Mouse (Mus musculus) lung, postnatal 0 days (tissue): ENCODE measurements around the gene Dnlz.

Experiments used
- CTCF ChIP-seq: IDR thresholded peaks from 2 replicates; pipeline ENCODE4 v1.5.1; 2016; ENCODE audit warnings: antibody characterized with exemption, mild to moderate bottlenecking
- EP300 ChIP-seq: IDR thresholded peaks from 2 replicates; pipeline ENCODE4 v1.6.1; 2016; ENCODE audit warnings: antibody characterized with exemption, mild to moderate bottlenecking, control low read depth

DNA sequence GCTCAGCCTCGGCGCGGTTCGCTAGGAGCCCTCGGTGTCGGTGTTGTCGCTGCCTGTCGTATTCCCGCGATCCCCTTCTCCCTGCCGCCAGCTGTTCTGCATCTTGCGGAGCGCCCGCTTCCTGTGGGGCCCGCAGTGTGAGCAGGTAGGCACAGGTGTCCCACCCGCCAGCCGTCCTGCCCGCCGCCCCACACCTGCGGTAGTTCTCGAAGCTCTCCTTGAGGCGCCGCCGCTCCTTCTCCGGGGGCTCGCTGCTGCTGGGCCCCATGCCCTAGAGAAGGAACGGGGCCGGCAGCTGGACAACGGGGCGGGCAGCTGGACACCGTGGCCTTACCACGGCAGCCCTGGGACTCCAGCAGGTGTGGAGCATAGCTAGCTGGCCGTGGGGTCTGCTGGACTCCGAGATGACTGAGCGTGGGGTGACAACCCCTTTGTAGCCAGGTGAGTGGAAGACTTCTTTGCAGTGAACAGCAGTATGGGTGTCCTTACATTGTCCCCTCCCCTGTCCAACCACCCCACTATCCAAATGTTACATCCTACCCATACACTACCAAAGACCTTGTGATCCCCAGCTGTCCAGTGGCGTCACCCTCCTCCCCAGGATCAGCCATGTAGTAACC, 491 bp upstream of the Dnlz start:
- TF ChIP-seq CTCF: no peak
- no peak for TF ChIP-seq EP300
